Mouse (Mus musculus) lung, postnatal 14 days (tissue): ENCODE measurements at regions not wholly inside any gene's neighbourhood (a gene's known extent, or its start where the extent isn't known, plus 50 kb on each side); places are given as distances from the start of the nearest gene placed in this dataset.
A peak's percentile ranks its signal among the peaks of the same experiment; 100 is the strongest.

Source experiments
- DNase-seq: peaks from one replicate; pipeline ENCODE4 v3.0.0; 2021

DNA sequence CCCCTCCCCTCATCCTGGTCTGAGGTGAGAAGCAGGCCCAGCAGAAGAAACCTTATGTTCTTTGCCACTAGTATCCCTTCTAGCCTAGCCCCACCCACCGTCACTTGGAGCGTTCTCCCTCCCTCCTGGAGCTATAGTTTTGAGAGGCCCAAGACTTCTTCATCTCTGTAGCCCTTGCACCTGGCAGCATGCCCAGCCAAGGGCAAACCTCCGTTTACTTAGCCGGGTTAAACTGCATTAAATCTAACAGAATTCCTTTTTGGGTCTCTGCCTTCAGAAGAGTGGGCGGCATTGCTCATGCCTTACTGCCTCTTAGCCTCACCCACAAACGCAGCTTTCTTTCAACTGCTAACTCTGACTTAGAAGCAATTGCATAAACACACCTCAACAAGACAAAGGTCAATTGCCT lies 85.3 kb upstream of the Arntl start:
- DNase-seq, result peak; percentile 9

DNA sequence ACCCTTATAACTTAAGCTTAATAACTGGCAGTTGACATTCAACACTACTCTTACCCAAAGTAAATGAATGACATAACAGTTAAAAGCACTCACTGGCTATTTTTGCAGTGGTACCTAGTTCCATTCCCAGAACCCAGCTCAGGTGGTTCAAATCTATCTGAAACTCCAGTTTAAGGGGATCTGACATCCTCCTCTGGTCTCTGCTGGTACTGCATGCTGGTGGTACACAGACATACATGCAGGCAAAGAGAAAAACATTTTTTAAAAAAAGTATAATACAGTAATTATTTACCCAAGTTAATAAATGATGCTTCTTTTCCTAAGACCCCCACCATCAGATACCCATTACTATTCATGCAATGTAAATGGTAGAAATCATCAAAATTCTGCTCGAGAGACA lies 81.3 kb upstream of the Arntl start:
- DNase-seq, result no peak

DNA sequence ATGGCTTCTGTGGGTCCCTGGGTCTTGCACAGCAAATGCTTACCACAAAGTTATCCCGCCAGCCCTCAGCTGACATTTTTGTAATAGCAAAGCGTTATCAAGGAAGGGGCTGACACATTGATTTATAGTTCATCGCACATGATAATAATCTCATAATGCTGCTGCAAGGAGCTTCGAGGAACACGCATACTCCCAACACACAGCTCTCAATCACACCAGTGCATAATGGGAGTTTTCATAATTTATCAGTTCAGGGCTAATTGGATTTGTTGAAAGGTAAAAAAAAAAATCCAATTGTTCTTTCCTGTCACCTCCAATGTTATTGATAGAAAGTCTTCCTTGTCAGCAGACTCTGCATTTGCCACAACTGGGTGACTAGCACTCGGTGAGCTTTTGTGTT lies 76.7 kb upstream of the Arntl start:
- no peak for DNase-seq

DNA sequence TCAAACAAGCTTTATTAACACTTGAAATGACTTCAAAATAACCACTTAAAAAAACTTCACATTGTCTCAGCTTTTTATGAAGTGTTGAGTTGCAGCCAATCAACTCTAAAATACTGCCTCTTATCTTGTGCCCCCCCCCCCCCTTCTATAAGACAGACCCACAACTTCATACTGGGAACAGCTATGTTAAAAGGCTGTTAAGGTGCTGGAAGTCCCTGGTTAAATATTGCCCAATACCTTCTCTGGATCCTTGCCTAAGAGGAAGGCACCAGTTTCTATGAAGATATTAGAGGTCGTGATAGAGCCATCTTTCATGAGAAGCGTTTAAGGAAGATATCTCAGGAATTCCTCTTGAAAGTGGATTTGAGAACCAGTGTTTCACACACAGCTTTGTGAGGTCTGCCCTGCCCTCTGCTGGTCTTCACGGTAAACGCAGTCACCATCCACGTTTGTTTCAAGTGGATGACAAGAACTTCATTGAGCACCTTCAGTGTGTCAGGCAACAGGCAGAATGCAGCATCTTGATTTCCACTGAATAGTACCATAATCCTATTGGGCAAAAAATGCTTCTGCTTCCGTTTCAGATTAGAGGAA lies 75.2 kb upstream of the Arntl start:
- peak; percentile 85 for DNase-seq

DNA sequence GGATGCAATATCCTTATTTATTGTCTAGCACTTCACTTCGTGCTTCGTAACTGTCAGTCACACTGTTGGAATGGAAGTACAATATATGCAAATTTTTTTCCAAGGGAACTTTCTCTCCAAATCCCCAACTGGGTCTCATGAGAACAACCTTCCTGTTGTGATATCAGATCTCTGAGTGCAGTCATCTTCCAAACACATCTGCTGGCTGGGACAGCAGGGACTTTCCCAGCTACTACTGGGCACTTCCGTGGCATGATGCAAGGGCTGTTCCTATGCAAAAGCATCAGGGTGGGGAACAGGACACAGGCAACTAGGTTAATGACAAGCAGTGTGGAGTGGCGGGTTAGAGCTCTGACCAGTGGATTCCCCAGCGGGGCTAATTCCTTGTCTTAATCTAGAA lies 73.4 kb upstream of the Arntl start:
- DNase-seq, result no peak

DNA sequence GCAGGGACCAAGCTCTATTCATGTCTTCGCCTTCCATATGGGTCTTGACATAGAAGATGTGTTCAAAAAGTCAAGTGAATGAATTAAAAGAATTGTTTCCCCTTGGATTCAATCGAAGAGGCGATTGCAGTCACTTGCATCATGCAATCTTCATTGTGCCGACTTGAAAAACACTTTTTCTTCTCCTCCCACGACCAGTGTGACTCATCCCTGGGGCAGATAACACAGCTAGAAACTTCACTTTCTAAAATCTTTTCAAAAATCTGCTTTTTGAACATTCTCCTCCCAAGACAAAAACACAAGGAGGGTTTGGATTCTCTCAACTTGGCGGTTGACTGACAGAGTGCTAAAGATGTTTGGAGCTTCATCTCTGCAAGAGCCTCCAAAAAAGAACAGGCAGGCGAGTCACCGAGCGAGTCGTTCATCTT lies 67.2 kb upstream of the Arntl start:
- DNase-seq, result no peak

DNA sequence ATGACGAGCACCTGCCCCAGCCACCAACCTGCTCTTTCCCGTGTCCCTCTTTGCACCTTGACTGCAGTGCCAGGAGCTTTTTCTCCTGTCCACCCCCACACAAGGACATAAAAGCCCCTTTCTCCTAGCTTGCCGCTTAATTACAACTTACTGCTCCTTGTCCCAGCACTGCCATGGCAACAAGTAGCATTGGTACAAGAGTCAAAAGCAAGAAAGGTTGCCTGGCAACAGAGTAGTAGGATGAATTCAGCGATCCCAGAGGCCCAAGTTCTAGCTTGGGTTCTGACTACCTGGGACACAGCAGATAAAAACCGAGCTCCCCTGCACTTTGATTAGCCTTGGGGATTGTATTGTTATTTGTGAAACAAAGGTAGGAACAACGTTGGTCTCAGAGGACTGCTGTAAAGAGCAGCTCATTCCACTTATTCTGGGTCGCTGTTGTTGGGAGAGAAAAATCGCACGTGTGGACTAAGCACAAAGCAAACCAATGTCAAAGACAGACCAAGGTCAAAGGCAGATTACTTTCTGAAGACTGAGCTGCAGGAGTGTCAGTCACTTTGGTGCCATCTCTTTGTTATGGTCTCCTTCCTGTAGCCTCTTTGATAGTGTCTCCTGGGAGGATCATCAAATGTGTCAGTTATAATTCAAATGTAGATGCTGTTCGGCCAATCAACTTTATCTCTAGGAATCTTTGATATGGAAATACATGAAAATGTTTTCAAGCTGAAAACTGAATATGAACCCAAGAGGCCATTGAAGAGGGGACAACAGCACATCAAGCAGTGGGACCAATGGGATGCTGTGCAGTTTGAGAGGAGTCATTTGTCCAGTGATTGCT lies 65.2 kb upstream of the Arntl start:
- no peak for DNase-seq

DNA sequence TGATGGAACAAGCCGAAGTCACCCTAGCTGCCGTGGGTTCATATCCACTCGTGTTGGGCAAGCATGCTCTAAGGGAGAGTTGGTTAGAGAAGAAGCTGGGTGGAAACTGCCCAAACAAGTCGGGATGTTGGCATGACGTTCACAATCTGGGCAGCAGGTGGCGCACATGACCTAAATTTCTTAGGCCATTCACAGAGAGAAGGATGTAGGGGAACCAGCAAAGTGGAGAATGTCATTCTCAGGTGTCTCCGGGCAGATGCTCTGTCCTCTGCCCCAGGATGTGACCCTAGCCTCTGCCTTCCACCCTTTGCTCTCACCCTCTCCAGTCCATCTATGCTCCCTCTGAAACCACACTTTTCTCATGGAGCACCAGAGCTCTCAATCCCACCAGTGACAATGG lies 63.7 kb upstream of the Arntl start:
- peak; percentile 91 for DNase-seq

DNA sequence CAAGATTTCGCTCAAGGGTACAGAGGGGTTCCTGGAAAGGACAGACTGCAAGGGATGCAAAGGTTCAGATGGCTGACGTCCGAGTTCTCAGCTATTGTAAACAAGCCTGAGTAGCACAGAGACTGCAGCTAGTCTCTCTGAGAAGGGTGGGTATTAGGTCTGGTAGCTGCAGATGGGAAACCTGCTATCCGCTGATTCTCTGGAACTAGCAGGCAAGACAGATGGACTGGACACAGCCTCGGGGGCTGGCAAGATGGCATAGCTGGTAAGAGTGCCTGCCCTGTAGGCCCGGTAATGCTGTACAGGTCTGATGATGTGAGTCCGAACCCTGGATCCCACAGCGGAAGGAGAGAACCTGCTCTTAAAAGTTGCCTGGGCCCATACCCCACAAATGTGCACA lies 62.2 kb upstream of the Arntl start:
- no peak for DNase-seq

DNA sequence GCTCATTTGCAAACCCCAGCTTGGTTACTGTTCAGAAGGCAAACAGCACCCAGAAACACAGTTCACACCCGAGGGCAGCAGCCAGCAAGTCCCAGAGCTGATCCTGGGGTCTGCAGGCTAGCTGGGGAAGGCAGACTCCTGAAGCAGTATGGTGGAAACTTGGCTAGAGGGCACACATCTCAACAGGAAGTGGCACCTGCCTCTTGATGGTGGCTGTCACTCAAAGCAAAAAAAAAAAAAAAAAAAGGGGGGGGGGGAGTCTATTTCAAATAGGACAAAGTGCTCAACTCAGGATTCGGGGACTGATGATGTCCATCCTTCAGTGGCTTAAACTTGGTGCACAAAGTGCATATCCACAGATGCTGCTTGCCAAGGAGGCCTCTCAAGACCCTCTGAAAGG lies 61.2 kb upstream of the Arntl start:
- DNase-seq, result no peak

DNA sequence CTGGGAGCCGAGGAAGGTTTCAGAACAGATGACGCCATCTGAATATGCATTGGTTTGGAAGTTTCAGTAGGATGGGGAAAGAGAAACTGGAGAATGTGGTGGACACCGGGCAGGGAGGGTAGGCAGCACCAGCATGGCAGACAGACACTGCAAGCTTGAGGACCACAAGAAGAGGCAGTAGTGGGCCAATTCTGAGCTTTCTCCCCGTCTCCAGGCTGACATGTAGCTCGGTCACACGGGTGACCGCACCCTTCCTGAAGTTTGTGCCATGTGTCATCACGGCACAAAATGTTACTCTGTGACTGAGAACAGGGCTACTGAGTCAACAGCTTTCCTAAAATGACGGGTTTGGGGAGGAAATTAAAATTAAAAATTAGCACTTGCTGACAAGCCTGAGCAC lies 60.7 kb upstream of the Arntl start:
- DNase-seq, result no peak

DNA sequence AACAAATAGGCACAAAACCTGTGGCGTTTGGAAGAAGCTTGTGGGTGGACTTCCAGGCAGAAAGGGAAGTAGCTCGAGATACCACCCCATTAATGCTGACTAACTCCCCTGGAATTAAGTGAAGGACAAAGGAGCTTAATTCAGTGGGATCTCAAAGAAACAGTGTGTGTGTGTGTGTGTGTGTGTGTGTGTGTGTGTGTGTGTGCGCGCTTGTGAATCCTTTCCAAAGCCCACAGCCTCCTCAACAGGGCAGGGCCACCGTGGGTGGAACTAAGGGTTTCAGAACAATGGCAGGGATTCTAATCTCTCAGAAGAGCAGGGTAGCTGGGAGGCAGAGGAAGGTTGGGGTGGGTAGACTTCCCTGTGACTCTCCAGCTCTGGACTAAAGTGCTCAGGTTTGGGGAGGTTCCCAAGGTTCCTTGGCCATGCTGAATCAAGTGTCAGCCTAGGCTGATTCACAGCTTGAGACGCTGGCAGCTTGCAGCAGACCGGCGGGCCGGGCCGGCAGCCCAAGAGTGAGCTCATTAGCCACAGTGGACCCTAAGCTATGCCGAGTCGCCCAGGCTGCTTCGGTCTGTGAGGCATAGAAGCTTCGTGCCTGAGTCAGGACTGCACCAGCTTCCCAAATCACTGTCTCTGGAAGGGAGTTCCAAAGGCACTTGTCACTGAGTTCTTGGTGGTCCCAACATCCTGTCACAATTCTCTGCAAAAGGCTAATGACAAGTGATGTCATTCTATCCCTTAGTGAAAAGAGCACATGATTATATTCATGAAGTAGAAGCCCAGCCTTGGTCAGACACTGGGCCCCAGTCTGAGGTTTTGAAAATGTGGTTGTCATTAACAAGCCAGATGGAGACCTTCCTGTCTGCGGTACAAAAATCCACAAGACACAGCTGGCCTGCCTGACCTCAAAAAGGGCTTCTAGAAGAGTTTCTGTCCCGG lies 59.6 kb upstream of the Arntl start:
- no peak for DNase-seq

DNA sequence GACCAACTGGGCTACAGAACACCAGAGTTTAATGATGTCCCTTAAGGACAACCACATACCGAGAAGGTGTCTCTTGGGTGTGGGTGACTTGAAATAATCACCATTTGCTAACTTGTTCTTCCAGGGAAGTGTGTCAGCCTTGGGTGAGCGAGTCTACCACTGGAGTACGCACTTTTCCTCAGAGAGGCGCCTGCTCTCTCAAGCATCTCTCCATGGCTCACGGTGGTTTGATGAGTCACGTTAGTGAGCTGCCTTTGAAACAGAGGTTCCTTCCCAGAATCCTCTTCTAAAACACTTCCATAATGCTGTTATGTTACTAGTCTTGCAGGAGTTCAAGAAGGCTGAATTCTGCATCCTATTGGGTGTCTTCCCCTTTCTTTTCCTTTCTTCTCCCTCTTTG lies 58.6 kb upstream of the Arntl start:
- DNase-seq, result no peak

DNA sequence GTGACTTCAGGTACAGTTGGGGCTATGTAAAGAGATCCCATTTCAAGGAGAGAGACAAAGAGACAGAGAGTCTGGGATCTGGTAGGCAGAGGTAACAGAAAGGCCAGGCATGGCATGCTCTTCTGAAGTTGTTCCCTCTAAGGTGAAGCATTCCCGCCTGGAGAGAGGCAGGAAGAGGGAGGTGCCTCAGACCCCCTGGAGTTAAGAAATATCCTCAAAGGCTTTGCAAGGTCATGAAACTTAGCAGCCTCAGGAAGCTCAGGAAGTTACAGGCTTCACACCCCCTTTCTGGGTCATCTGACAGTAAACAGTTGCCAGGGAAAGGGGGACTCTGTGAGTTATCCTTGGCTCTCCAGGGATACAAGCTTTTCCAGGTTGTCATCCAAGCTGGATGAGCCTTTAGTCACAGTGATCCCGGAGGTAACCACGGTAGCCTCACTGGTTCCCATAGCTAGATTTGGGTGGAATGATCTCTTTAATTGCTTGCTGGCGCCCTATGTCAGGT lies 57.2 kb upstream of the Arntl start:
- DNase-seq, result no peak

DNA sequence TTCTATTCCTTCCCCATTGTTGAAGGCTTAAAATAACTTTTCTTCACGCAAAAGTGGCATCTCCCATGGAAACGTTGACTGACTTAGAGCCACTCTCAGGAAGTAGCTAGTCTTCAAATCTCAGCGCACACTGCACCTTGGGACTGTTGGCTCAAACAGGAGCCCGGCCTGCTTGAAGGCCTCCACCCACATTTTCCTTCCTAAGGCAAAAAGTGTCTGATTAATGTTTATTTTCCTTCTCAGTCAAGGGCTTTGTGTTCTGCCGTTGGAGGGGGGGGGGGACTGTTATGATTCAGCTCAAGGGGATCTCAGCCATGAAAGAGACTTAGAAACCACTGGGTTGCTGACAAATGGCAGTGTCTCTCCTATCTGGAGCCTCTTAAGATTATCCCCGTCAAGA lies 56.5 kb upstream of the Arntl start:
- DNase-seq, result no peak

DNA sequence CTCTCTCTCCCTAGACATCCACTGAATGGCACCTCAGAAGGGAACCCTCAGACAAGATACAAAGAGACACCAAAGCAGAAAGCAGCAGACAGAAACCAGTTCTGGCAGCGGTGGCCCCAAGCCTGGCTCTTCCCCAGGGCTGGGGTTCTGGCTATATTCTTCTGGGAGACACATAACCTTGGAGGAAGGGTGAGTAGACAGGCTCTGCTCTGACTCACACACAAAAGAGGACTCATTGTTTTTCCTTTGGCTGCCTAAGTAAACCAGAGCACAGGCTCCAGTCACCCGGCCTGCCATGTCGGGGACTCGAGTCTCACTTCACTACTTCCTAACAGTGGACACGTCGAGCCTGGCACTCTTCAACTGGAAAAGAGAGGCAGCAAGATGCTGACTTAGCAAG lies 55.8 kb upstream of the Arntl start:
- DNase-seq, result no peak

DNA sequence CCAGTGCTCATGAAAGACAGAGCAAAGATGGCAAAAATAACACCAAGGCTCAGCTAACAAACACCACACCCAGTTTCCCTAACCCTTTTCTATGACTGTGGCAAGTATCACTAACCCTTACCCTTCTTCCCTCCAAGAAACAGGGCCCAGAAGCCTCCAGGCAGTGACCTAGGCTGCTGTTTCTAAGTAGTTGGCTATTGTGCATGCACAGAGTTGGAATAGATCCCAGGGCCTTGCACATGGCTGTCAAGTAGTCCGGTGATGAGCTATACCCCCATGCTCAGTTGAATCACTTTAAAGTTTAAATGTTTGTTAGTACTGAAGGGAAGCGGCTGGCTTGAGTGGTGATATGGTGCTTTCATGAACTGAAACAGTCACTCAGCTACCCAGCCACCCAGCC lies 53.9 kb upstream of the Arntl start:
- DNase-seq, result no peak

DNA sequence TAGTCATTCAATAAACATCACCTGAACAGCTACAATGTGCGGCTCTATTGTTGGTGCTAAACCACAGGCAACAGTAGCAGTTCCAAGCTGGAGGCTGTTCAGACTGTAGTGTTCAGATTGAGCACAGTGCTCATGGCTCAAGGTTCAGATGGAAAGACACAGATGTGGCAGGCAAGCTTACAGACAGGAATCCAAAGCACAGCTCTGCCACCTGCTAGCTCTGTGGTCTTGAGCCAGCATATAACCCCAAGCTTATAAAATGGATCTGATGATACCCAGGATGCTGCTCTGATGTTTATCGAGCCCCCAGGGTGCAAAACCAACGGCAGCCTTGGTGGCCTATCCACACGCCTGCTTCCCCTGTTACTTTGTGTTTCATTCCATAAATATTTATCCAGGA lies 53.2 kb upstream of the Arntl start:
- no peak for DNase-seq

DNA sequence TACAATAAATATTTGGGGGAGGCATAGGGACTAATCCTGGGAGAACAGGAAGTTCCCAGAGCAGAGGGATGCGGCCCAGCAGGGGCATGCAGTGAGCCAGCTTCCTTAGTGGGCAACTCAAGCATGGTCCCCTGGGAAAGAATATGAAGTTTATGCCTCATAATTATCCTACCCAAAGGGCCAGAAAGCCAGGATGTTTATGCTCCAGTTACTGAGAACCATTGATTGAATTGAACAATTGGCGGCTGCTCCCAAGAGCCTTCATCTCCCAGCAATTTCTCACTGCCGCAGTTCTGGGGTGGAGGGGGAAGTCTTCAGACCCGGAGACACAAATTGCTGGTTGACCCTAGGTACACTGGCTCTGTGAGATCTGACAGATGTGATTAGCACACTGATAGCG lies 50.9 kb upstream of the Arntl start:
- no peak for DNase-seq

DNA sequence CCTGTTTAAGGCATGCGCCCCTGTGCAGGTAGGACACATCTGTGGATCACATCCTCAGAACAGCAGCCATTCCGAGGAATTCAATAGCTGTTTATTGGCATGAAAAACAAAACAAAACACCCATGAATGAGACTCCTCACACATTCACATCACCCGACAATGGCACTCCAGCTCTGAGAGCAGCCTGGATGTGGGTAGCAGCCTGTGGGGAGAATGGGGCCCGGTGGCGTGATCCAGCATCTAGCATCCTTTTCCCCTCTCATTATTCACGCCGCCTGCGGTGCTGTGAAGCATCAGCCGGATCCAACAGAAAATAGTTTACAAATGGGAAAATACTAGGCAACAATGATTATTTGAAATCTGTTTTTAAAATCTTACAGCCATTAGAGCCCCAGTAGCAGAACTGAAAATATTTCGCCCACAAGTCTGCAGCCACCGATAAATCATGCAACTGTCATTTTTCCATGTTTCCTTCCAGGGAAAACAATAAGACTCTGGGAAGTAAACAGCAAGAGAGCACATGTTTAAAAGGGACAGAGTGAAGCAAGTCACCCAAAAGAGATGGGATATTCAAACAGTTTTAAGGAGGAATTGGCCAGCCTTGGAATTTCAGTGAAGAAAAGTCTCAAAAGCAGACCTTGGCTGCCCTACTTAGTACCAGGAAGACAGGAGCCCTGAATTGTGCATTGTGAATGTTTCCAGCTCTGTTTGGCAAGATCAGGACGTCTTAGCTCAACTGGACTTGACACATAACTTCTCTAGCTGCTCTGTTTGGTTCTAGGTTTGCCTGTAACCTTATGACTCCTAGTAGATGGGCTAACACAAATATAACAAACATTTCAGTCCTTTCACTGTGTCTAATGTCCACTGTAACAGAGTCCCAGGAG lies 50.2 kb upstream of the Arntl start:
- DNase-seq, result no peak
